Mouse (Mus musculus): ENCODE results near the gene Hacd2. TPM values are rescaled to one million over a fixed set of nuclear protein-coding genes. Genes with fewer than 3 reads are reported as not detected.

Hacd2 gene
- total RNA-seq, 2 experiments from 2014 or later, result 8.9 to 34.3 TPM

DNA sequence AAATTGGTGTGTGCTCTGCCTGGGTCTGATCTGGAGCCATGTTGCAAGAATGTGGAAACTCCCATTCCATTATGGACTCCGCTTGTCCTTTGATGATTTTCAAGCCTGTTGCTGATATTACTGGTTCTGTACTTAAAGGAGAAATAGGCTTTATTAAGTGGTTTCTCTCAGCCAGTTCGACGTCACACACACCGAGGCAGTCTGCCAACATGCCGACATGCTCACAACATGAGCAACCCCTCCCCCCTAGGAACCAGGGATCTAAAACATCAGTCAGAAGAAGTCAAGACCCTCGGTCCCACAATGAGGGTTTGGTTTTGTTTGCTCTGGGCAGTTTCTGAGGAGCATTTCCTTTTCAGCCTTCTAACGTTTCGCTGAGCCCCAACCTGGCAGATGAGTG is 86.9 kb downstream of the Hacd2 start:
- ATAC-seq (replicated peaks; ENCODE audit: low FRiP score, low TSS enrichment, poor library complexity, severe bottlenecking), result no peak

DNA sequence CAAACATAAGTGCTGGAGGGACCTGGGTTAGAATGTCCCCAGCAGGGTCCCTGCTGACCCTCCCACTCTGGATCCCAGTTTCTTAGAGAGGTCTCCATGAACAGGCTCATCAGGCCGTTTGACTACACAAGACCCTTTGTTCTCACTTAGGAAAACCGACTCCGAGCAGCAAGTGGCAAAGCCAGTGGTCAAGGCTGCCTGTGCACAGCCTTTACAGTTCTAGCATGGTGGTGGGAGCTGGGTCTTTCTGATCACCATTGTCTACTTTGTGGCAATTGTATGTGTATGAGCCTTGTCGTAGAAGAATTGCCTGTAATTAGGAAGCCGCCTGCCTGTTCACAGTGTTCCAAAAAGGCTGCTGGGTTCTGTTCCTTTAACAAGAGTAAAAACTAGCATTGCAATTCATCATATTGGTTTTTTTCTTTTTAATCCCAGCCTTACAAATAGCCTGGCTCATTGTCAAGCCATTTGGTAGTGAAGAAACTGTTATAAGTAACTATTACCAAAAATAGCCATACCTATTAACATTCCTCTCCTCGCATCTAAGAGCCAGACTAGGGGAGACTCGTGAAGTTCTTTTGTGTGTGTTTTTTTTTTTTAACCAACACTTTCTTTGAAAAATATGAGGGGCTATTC is 87.5 kb downstream of the Hacd2 start:
- no peak for ATAC-seq (replicated peaks; ENCODE audit: low FRiP score, low TSS enrichment, poor library complexity, severe bottlenecking)

DNA sequence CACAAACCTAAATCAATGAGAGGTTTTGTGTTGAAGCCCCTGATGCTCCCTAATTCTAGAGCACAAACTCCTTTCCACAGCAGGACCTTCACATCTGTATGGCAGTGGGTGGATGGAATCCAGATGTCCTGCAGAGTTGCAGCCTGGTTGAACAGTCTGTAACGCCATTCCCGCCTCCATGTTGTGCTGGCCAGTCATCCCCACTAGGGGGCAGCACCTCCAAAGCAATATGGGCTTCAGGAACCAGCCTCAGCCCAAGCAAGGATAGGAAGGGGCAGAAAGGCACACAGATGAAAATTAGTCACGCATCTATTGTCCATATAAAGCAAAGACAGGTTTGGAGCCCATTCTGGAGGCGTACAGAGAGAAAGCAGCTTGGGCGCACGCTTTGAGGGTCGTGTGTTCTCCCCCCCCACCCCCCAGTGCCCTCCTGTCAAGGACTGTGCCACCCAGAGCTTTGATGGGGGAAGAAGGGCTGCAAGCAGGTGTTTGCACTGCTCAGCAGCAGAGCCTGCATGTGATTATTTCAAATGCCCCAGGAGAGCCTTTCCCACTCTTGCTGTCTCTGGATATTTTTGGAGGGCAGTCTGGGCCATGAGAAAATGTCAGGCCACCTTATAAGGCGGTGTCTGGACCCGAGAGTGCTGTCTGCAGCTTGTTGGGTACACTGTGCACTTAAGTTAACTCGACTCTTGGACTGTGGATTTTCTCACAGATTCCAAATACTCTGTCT is 88.3 kb downstream of the Hacd2 start:
- ATAC-seq (replicated peaks; ENCODE audit: low FRiP score, low TSS enrichment, poor library complexity, severe bottlenecking), result peak; percentile 80

DNA sequence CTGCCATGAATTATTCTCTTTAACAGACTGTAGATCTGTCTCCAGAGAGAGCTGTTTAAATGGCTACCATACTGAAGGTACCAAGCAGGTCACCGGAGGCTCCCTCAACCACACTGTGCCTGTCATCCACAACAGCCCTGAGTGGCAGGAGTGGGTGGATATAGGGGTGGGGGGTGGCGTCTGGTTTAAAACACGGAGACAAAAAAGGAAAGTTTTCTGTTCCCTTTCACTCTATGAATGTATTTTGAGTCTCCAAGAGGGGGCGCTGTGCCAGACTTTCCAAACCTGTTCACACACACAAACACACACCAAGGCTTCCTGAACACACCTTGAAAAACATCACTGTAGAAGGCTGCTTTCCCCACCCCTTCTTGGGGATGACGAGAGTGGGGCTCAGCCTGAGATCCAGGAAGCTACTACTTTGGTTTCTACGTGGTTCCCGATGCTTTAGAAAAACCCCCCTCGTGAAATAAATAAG is 89.0 kb downstream of the Hacd2 start:
- no peak for ATAC-seq (replicated peaks; ENCODE audit: low FRiP score, low TSS enrichment, poor library complexity, severe bottlenecking)

DNA sequence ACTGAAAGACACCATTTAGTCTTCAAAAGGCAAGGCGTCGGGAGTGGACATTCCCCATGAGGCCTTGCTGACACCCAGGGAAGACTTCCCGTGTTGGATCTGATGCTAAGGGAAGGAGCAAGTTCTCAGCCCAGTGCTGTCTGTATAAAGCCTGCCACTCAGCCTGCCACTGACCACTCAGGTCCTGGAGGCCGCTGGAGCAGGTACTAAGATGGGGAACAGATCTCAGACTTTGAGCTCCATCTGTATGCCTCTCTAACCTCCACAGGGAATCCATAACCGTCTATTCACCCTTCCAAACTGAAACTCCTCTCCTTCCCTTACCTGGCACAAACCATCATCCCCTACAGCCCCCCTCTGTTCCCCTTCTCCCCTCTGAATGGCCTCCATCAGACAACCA is 91.3 kb downstream of the Hacd2 start:
- no peak for ATAC-seq (replicated peaks; ENCODE audit: low FRiP score, low TSS enrichment, poor library complexity, severe bottlenecking)

DNA sequence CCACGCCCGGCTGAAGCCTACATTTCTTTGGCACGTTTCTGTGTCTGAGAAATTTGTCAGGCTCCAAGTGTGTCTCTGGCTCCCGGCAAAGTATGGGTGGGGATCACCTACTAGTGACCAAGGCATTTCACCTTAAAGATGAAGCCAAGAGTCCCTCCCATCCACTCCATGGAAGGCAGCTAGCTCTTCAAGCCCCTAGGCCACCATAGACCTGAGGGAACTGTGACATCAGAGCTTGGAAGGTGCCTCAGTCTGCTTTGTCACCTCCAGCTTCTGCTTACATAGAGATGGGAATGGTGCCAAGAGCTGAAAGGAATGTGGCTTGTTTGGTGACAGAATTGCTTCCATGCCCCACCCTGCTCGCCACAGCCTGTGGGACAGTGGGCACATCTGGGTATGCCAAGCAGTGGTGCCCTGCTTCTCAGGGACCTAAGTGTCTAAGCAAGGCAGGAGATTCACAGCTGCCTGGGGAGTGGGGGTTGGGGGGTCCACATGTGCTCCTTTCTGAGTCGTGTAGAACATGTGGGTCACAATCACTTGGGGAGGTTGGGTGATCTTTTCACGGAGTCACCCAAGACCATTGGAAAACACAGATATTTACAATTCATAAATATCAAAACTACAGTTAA is 94.2 kb downstream of the Hacd2 start:
- no peak for ATAC-seq (replicated peaks; ENCODE audit: low FRiP score, low TSS enrichment, poor library complexity, severe bottlenecking)

DNA sequence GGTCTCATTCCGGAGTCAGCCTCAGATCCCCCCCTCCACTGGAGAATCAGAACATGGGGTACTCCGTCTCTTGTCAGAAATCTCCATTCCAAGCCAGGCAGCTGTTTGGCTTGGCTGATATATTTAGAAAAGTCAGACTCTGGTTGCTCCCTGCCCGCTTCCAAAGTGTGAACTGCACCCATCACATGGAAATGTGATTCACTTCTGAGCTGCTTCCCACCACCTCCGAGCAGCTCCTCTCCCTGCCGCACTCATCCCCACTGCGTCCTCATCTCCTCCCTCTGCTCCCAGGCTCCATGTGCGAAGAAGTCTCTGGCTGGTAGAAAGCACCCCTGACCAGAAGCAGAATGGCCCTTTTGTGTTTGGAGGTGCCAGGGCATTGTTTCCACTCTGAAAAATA is 95.2 kb downstream of the Hacd2 start:
- ATAC-seq (replicated peaks; ENCODE audit: low FRiP score, low TSS enrichment, poor library complexity, severe bottlenecking), result no peak

DNA sequence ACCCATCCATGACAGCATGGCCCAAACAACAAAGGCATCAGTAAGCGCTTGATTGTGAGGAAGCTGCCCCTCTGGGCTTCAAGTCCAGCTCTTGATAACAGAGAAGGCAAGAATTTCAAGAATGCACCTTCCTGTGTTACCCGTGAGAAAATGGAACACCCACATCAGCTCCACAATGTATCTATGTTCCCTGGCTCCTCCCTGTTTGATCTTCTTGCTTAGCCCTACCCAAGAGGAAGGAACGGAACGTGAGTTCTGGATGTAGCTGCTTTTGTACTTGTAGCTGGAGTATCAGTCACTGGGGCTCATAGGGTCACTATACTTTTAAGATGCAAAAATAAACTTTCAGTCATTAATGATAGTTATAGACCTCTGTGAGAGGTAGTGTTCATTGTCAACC is 98.4 kb downstream of the Hacd2 start:
- no peak for ATAC-seq (replicated peaks; ENCODE audit: low FRiP score, low TSS enrichment, poor library complexity, severe bottlenecking)

DNA sequence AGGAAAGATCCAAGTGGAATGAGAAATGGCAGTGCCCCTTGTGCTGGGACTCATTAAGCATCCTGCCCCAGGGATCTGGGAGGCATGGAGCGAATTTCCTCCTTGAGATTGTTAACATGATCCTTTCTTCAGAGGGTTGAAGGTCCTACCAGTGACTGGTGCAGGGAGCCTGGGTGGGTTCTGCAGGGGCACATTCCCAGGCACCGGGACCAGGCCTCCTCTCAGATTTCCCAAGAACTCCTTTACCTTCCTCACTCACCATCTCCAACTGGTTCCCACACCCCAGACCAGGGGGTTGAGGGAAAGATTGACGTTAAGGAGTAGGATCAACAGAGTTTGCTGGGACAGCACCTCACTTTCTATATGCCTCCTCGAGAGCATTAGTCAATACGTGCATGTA is 105.0 kb downstream of the Hacd2 start:
- no peak for ATAC-seq (replicated peaks; ENCODE audit: low FRiP score, low TSS enrichment, poor library complexity, severe bottlenecking)

DNA sequence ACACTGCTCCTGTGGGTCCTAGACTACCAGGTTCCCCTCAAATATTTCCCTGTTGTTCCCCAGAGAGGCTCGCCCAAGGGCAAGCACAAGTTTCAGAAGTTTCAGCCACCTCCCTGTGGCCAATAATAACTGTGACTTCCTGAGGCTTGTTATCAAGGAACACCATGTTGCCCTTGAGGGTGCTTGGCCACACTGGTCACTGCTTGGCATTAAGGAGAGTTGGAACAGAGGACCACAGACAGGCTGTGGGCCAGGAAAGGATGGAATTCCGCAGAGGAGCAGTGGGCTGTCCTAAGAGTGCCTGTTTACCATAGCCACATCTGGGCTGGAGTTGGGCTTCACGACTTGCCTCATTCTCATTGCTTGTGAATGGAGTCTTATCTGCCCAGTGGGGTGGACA is 107.9 kb downstream of the Hacd2 start:
- ATAC-seq (replicated peaks; ENCODE audit: low FRiP score, low TSS enrichment, poor library complexity, severe bottlenecking), result no peak

DNA sequence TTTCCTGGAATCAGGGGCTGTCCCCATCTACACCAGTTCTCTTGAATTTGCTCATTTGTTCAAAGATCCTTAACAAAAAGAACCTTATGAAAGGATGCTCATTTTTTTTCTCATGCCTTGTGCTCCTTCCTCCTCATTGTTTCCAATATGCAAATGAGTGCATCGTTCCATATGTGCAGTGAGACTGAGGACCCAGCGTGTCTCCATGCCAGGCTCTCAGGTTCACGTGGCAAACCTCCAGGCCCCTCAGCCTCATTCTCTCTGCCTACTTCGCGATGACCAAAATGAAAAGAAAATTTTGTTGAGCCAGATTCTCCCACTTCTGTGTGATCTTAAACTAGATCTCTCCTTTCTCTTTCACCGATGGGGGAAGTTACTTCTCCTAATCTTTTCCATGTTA is 117.2 kb downstream of the Hacd2 start:
- no peak for ATAC-seq (replicated peaks; ENCODE audit: low FRiP score, low TSS enrichment, poor library complexity, severe bottlenecking)

DNA sequence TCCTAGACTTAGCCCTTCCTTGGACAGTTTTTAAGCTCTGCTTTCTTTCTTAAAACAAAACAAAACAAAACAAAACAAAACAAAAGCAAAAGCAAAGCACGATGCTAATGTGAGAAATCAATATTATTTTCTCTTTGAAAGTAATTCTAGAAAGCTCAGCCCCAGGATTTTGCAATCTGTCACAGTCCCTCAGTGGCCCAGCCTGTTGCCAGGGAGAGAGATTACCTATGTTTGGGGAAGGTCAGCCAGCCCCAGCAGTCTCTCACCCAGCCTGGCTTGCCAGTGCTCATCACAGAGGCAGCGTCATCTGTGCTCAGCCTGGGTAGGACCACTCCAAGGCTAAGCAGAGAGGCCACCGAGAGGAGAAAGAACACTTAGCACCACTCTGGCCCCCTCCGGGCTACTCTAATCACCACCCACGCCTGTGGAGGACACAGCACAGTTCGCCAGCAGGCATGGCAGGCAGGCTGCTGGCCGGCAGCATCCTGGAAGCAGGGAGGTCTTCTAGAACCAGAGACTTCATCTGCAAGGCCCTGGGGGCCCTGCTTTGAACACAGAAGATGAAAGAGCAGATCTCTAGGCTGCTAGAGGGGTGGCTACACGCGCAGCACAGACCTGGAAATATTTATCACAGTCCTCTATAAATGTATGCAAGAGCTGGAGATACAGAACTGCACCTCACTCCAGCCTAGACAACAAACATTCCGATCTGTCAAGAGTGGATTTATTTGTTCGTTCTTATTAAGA is 117.8 kb downstream of the Hacd2 start:
- no peak for ATAC-seq (replicated peaks; ENCODE audit: low FRiP score, low TSS enrichment, poor library complexity, severe bottlenecking)

DNA sequence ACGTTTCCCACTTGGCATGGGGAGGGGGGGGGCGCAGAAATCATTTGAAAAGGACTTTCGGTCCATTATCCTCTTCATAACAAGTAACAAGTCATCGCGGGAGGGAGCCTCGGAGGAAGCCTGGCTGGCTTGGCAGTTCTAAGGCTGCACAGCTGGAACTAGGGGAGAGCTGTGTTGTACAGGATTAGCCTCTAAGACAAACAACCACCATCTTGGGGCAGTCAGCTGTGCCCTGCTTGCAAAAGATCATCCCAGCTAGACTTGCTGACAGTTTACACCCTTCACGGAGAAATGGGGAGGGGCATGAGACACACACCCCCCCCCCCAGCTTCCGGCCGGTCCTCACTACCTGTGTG is 118.4 kb downstream of the Hacd2 start:
- ATAC-seq (replicated peaks; ENCODE audit: low FRiP score, low TSS enrichment, poor library complexity, severe bottlenecking), result no peak

DNA sequence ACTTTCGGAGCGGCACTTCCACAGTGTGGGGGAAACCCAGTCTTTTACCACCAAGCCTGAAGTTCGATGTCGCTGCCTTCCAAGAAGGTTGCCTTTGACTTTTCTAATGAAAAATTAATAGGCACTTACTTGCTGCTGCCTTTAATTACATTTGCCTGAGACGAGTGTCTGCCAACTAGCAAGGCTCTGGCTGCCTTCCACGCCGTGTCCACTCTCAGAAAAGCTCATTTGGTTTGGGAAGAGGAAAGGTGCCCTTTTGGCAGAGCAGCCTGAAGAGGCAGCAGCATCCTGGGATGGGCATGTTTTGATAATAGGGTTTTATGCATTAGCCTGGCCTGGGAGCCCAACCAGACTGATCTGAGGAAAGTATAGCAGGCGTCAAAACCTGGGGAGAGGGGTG is 119.6 kb downstream of the Hacd2 start:
- ATAC-seq (replicated peaks; ENCODE audit: low FRiP score, low TSS enrichment, poor library complexity, severe bottlenecking), result no peak

DNA sequence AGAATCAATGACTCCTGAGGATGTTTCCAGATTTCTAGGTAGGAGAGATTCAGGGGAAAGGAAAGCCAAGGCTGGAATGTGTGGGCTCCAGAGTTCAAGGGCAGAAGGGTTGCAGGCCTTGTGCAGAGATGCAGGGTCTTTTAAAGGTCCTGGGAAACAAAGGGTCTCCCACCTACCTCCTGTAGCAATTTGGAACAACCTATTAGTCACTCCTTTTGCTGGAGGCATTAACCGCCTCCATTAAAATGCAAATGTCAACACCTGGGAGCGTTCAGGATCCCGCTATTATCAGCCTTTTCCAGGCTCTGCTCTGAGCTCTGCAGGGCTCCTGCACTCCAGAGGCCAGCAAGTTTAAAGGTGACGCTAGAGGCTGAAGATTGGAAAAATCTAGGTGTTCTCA is 123.9 kb downstream of the Hacd2 start:
- ATAC-seq (replicated peaks; ENCODE audit: low FRiP score, low TSS enrichment, poor library complexity, severe bottlenecking), result no peak

DNA sequence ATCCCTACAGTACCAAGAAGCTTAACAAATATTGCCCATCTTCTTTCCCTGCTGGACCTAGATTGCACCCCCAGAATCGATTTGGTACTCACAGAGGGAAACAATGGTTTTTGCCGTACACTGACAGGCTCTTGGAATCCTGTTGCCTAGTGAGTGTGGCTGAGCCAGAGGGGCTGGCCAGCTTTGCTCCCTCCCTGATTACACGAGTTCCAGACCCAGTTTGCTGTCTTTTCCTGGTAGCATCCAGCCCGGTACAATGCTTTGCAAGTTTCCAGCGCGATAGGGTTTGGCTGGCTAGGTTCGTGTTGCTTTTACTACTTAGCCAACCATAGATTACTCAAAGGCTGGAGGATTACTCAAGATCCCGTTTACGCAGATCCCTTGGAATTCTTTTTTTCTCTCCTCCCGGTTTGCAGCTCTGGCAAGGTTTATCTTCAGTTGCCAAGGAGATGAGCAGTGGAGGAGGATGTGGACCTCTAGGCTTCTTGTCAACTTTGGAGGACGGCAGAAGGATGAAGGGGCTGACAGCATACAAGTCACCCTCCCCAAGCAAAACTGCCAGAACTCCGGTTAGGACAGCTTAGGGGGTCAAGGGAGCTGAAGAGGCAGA is 131.0 kb downstream of the Hacd2 start:
- no peak for ATAC-seq (replicated peaks; ENCODE audit: low FRiP score, low TSS enrichment, poor library complexity, severe bottlenecking)

DNA sequence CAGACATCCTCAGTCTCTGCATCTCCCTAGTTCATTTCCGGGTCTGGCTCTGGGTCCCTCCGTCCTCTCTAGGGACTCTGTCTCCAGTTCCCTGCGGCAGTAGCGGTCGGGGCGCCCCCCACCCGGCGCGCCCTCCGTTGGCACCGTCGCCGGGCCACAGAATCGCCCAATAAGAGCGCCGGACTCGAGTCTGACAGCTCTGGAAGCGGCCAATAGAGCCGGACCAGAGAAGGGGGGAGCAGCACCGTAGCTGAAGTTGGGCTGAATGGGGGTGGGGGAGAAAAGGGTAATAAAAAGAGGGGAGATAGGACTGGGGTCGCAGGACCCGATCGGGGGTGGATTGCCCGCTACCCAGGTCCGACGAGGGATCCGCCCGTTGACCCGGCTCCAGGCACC is 132.0 kb downstream of the Hacd2 start:
- no peak for ATAC-seq (replicated peaks; ENCODE audit: low FRiP score, low TSS enrichment, poor library complexity, severe bottlenecking)

DNA sequence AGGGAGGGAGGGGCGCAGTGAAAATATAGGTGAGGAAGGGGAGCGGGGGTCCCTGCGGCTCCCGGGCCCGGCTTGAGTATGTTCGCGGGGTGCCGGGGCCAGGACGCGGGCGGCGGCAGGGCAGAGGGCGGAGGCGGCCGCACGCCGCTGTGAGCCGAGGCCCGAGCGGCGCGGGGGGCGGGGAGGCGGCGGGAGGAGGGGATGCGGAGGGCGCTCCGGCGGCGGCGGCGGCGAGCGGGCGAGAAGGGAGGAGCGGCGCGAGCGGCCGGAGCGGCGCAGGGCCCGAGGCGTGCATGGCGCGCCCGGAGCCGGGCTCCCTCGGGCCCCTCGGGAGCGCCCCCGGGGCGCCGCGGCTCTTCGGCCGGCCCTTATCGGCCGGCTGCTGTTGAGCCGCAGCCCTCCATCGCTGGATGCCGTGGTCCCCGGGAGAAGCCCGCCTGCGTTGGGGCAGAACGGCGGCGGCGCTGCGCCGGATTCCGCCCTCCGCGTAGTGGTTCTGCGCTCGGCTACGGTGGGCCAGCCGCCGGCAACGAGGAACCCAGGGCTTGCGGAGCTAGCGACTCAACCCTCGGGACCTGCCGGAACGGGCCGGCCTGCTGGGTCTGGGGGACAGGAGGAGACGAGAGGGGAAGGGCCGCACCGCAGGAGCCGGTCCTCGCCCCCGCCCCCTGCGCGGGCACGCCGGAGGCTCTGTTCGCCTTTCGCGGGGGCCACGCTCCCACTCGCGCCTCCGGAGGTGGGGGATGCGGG is 132.6 kb downstream of the Hacd2 start, which contains the start of gene Adcy5:
Adcy5 (plus strand) TSS at position 237 of the 750 bp plus-strand sequence.
- no peak for ATAC-seq (replicated peaks; ENCODE audit: low FRiP score, low TSS enrichment, poor library complexity, severe bottlenecking)
